ENCODE assay signal across 20 mouse cellular contexts in the genomic region with DNA sequence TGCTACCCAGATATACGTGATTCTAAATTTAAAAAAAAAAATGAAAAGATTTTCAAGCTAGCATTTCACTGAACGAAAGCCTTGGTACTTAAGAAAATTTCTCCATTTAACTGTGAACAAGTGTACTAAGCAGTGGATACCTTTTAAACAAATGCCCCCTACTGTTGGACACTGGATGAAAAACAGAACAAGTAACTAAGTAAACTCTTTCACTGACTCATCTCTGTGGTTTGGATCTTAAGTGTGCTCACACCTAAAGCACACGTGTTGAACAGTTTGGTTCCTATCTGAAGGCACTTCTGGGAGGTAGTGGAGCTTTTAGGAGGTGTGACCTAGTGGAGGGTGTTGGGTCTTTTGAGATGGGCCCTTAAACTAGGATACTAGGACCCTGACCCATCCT. TPM values are rescaled to one million over a fixed set of nuclear protein-coding genes. Genes with fewer than 3 reads are reported as not detected.
DNase-seq lines count a peak whose midpoint lies in the region; ATAC-seq and TF ChIP-seq lines count a peak whose summit lies in the region.
"Had no signal": no experiment of that assay in that cellular context is flagged by ENCODE, and none has a peak within 500 bp of the region (broad histone marks: within the 10 kb centered on the region; RNA-seq: fewer than 3 reads in every experiment).

No protein-coding gene starts in this region.

- no peaks in the 10 kb centered on the region for H3K9me3 ChIP-seq in heart, postnatal 0 days (replicated peaks; ENCODE audit: control insufficient read depth, low read length)
- no peaks in the 10 kb centered on the region for H3K9me3 ChIP-seq in MEL (replicated peaks; ENCODE audit: insufficient read depth, low read length)
- H3K9me3 ChIP-seq: forebrain, embryonic 10.5 days; heart, embryonic 13.5 days; hindbrain, embryonic 15.5 days; midbrain, embryonic 12.5 days had no signal

- TF ChIP-seq RAD21 in MEL (IDR thresholded peaks at IDR 0.05; ENCODE audit: low read depth, low read length): peak; percentile 24

- ATAC-seq in heart, postnatal 0 days (ENCODE audit: insufficient read depth, low read depth): no peak
- ATAC-seq in megakaryocyte progenitor cell, adult 5-6 weeks (replicated peaks; ENCODE audit: poor library complexity): peak; percentile 58
- ATAC-seq: forebrain, postnatal 0 days had no signal

- no peak overlapping the region for H3K4me3 ChIP-seq in heart, postnatal 0 days (ENCODE audit: low read depth, low read length)
- H3K4me3 ChIP-seq in liver, adult 2 months (ENCODE audit: insufficient read depth, low read depth, low read length): no peak overlapping the region
- H3K4me3 ChIP-seq in MEL (ENCODE audit: control insufficient read depth in 1 of 2, insufficient read depth in 1 of 2, low read depth in 2 of 2, low read length in 2 of 2): no peak overlapping the region
- H3K4me3 ChIP-seq: forebrain, embryonic 10.5 days; heart, embryonic 13.5 days; hindbrain, embryonic 15.5 days; midbrain, embryonic 12.5 days had no signal

- TF ChIP-seq CTCF in heart, postnatal 0 days (IDR thresholded peaks at IDR 0.05; ENCODE audit: low read depth): peak; percentile 10
- TF ChIP-seq CTCF in liver, adult 2 months (IDR thresholded peaks at IDR 0.05; ENCODE audit: low read depth, low read length): no peak
- peak in 1 of 3 experiments; percentile 23; a peak in 1 of 6 replicates for TF ChIP-seq CTCF in MEL (IDR thresholded peaks at IDR 0.05 in 2 of 3, conservative IDR thresholded peaks at IDR 0.05 in 1 of 3; ENCODE audit: control insufficient read depth in 1 of 3, insufficient read depth in 1 of 3, low read depth in 2 of 3, low read length in 3 of 3, poor library complexity in 1 of 3, severe bottlenecking in 1 of 3)

- TF ChIP-seq POLR2A in liver, adult 2 months (IDR thresholded peaks at IDR 0.05; ENCODE audit: extremely low read depth, insufficient read depth, low read length): no peak
- no peak for TF ChIP-seq POLR2A in MEL (IDR thresholded peaks at IDR 0.05; ENCODE audit: control insufficient read depth in 1 of 2, insufficient read depth in 1 of 2, low read depth in 1 of 2, low read length in 2 of 2, poor library complexity in 1 of 2)

- H3K36me3 ChIP-seq in heart, postnatal 0 days (replicated peaks; ENCODE audit: control insufficient read depth, insufficient read depth, low read length): no peaks in the 10 kb centered on the region
- no peaks in the 10 kb centered on the region for H3K36me3 ChIP-seq in liver, adult 2 months (ENCODE audit: control insufficient read depth, insufficient read depth, low read length)
- peaks cover 0 to 6% of the 10 kb centered on the region in 2 experiments; a peak in 2 of 4 replicates for H3K36me3 ChIP-seq in MEL (ENCODE audit: control insufficient read depth in 1 of 2, insufficient read depth in 2 of 2, low read length in 2 of 2)
- H3K36me3 ChIP-seq: forebrain, embryonic 10.5 days; heart, embryonic 13.5 days; hindbrain, embryonic 15.5 days; midbrain, embryonic 12.5 days had no signal

- DNase-seq in heart, postnatal 0 days (ENCODE audit: low spot score): no peak
- DNase-seq in heart, adult 9 months (ENCODE audit: low spot score in 2 of 2): no peak
- DNase-seq in liver, adult 2 months (ENCODE audit: extremely low read depth, low read depth, low spot score): peak; percentile 37
- DNase-seq in liver (no peak), MEL (ENCODE audit: low read depth, low spot score) (peak; percentile 31)
- no peak for DNase-seq in right cerebral cortex, postnatal 36 days (ENCODE audit: low spot score in 2 of 2)
- no peak for DNase-seq in urinary bladder, postnatal 4 days (ENCODE audit: low spot score in 2 of 2)
- DNase-seq: cerebellum, adult 8-10 months; forebrain, postnatal 0 days; heart, postnatal 4 days; kidney, adult 11 months; lung, adult 18-20 months had no signal

- no peak for TF ChIP-seq EP300 in heart, postnatal 0 days (IDR thresholded peaks at IDR 0.05; ENCODE audit: low read depth)
- no peak for TF ChIP-seq EP300 in MEL (IDR thresholded peaks at IDR 0.05; ENCODE audit: low read depth in 1 of 2, low read length in 2 of 2)

- 63% methylated on average over 3 of the region's 3 CpGs for WGBS in heart, postnatal 0 days
- 80% methylated on average over 3 of the region's 3 CpGs for WGBS in liver, adult 2 months

- no peak overlapping the region for H3K27ac ChIP-seq in heart, postnatal 0 days (ENCODE audit: low read depth)
- no peak overlapping the region for H3K27ac ChIP-seq in liver, adult 2 months (replicated peaks; ENCODE audit: insufficient read depth, low read depth, low read length)
- H3K27ac ChIP-seq in MEL (ENCODE audit: control insufficient read depth, low read depth, low read length): no peak overlapping the region
- H3K27ac ChIP-seq: forebrain, embryonic 10.5 days; heart, embryonic 13.5 days; hindbrain, embryonic 15.5 days; macrophage; midbrain, embryonic 12.5 days had no signal

- no peaks in the 10 kb centered on the region for H3K27me3 ChIP-seq in heart, postnatal 0 days (ENCODE audit: control insufficient read depth, insufficient read depth, low read length)
- no peaks in the 10 kb centered on the region for H3K27me3 ChIP-seq in liver, adult 2 months (ENCODE audit: control insufficient read depth, insufficient read depth, low read length)
- peaks cover 22 to 44% of the 10 kb centered on the region in 2 experiments for H3K27me3 ChIP-seq in MEL (ENCODE audit: control insufficient read depth in 1 of 2, insufficient read depth in 2 of 2, low read length in 2 of 2)
- H3K27me3 ChIP-seq: midbrain, embryonic 12.5 days had no signal

- H3K9ac ChIP-seq in heart, postnatal 0 days (replicated peaks; ENCODE audit: low read depth, low read length): no peak overlapping the region
- no peak overlapping the region for H3K9ac ChIP-seq in liver, adult 2 months (ENCODE audit: low read depth, low read length)
- H3K9ac ChIP-seq in MEL (ENCODE audit: control insufficient read depth, low read depth, low read length, poor library complexity, severe bottlenecking): no peak overlapping the region
- H3K9ac ChIP-seq: forebrain, postnatal 0 days; heart, embryonic 13.5 days; hindbrain, embryonic 15.5 days; midbrain, embryonic 12.5 days had no signal

- H3K4me1 ChIP-seq in heart, postnatal 0 days (ENCODE audit: control insufficient read depth, insufficient read depth): no peaks in the 10 kb centered on the region
- H3K4me1 ChIP-seq in liver, adult 2 months (ENCODE audit: control insufficient read depth, insufficient read depth, low read length): peaks cover 2% of the 10 kb centered on the region
- peaks cover 0 to 4% of the 10 kb centered on the region in 2 experiments; a peak in 2 of 4 replicates for H3K4me1 ChIP-seq in MEL (ENCODE audit: control insufficient read depth in 1 of 2, insufficient read depth in 2 of 2, low read length in 2 of 2)
- H3K4me1 ChIP-seq: hindbrain, embryonic 15.5 days; midbrain, embryonic 12.5 days had no signal

- H3K79me2 ChIP-seq in liver, adult 2 months (ENCODE audit: control insufficient read depth, insufficient read depth, low read length): no peaks in the 10 kb centered on the region
- H3K79me2 ChIP-seq in MEL (ENCODE audit: control insufficient read depth, insufficient read depth, low read length, poor library complexity): no peaks in the 10 kb centered on the region

- H3K4me2 ChIP-seq in heart, postnatal 0 days (ENCODE audit: low read depth, low read length): no peak overlapping the region
- H3K4me2 ChIP-seq: heart, embryonic 13.5 days; hindbrain, embryonic 15.5 days; midbrain, embryonic 12.5 days had no signal

TF ChIP-seq in MEL, 35 proteins besides CTCF, POLR2A, EP300 and RAD21:
- no peak for TF ChIP-seq UBTF (IDR thresholded peaks at IDR 0.05; ENCODE audit: borderline replicate concordance, insufficient read depth, low read depth, low read length)
- 0 out of 2 replicates have a peak, but pooled peaks have one; percentile 11 for TF ChIP-seq SMC3 (IDR thresholded peaks at IDR 0.05; ENCODE audit: low read depth, low read length)

RNA-seq across cellular contexts. Expression of gene Nrg4, which starts 41.4 kb away (rescaled TPM):
- total RNA-seq in heart, postnatal 0 days (2014; rRNA removed; ENCODE audit: low replicate concordance): 0.43 TPM in 1 of 2 replicates, not detected in the other
- polyA plus RNA-seq in heart, postnatal 0 days (2015; fragmentation: Nextera tagmentation; extraction: Ambion mirVana): 1.2 and 1.3 TPM in 2 replicates
- total RNA-seq in liver, adult 2 months (2014; rRNA removed): 24.2 and 24.7 TPM in 2 replicates
- 4.5 and 5.3 TPM in 2 replicates for polyA plus RNA-seq in liver, adult 2 months (2012; rRNA removed)
- 0.08 TPM in 1 of 2 replicates, not detected in the other for total RNA-seq in MEL (2012; rRNA removed)
- polyA plus RNA-seq in MEL (2012; ENCODE audit: insufficient read depth in 1 of 2, insufficient read length in 2 of 2, low read depth in 1 of 2, low replicate concordance in 2 of 2, missing spikeins in 1 of 2): under 1 TPM in 1 of 2 experiments, not detected in 1; 0.67 TPM
- 10.5 and 11.4 TPM in 2 replicates for total RNA-seq in megakaryocyte progenitor cell, adult 5-6 weeks (2015)
- total RNA-seq in megakaryocyte progenitor cell, adult 5-6 weeks (2017): 7.2 and 9.1 TPM in 2 replicates

RNA-seq across cellular contexts. Expression of gene Tmem266, which starts 41.5 kb away (rescaled TPM):
- total RNA-seq in heart, postnatal 0 days (2014; rRNA removed; ENCODE audit: low replicate concordance): 2.1 TPM in 1 of 2 replicates, not detected in the other
- 0.11 and 0.15 TPM in 2 replicates for polyA plus RNA-seq in heart, postnatal 0 days (2015; fragmentation: Nextera tagmentation; extraction: Ambion mirVana)
- total RNA-seq in liver, adult 2 months (2014; rRNA removed): 1.5 TPM in 2 replicates
- 1.5 and 1.7 TPM in 2 replicates for polyA plus RNA-seq in liver, adult 2 months (2012; rRNA removed)
- not detected in 2 replicates for total RNA-seq in MEL (2012; rRNA removed)
- not detected for polyA plus RNA-seq in MEL (2012; ENCODE audit: insufficient read depth in 1 of 2, insufficient read length in 2 of 2, low read depth in 1 of 2, low replicate concordance in 2 of 2, missing spikeins in 1 of 2)
- total RNA-seq in megakaryocyte progenitor cell, adult 5-6 weeks (2015): not detected in 2 replicates
- total RNA-seq in megakaryocyte progenitor cell, adult 5-6 weeks (2017): not detected in 2 replicates
- total RNA-seq: monocyte, adult 5-6 weeks had no signal
- polyA plus RNA-seq: C2C12 had no signal

Comparison
In these comparisons a context has a peak if more than half of its experiments do, and no peak if none do; other contexts are left out.
1. DNase-seq: peak in liver, adult 2 months (single experiment) and MEL (single experiment); none in heart, postnatal 0 days (single experiment), heart, adult 9 months (0 of 2), liver (single experiment), right cerebral cortex, postnatal 36 days (0 of 2) and urinary bladder, postnatal 4 days (0 of 2).